Mouse (Mus musculus) intestine, embryonic 14.5 days (tissue): ENCODE data around the gene Opcml. TPM values are rescaled to one million over a fixed set of nuclear protein-coding genes. Genes with fewer than 3 reads are reported as not detected.

Experiments
- ATAC-seq: fragments of 200-750 bp; cut with Nextera tagmentation; replicated peaks from 2 replicates; pipeline ENCODE4 v1.8.0; 2017; ENCODE audit warnings: low read depth, moderate number of reproducible peaks, moderate TSS enrichment, moderate library complexity; ENCODE audit not compliant: low FRiP score, low TSS enrichment
- DNase-seq: peaks from one replicate; pipeline ENCODE4 v3.0.0-alpha.2; 2018; ENCODE audit warnings: low spot score
- H3K27ac ChIP-seq: fragments of 300-500 bp; sonication (generic); 2 replicates; pipeline ENCODE4 v1.5.1; 2014; ENCODE audit warnings: low read depth, mild to moderate bottlenecking, control low read depth
- H3K27me3 ChIP-seq: fragments of 300-500 bp; sonication (generic); replicated peaks from 2 replicates; pipeline ENCODE4 v1.6.1; 2014; ENCODE audit warnings: low read length, control low read depth; ENCODE audit not compliant: control insufficient read depth, insufficient read depth
- H3K36me3 ChIP-seq: fragments of 300-500 bp; sonication (generic); 2 replicates; pipeline ENCODE4 v1.6.1; 2014; ENCODE audit warnings: low read length, control low read depth; ENCODE audit not compliant: control insufficient read depth, insufficient read depth
- H3K4me1 ChIP-seq: fragments of 300-500 bp; sonication (generic); replicated peaks from 2 replicates; pipeline ENCODE4 v1.6.1; 2014; ENCODE audit warnings: low read length, control low read depth, mixed read lengths; ENCODE audit not compliant: control insufficient read depth, insufficient read depth
- H3K4me2 ChIP-seq: fragments of 300-500 bp; sonication (generic); 2 replicates; pipeline ENCODE4 v1.6.1; 2014; ENCODE audit warnings: low read length
- H3K4me3 ChIP-seq: fragments of 300-500 bp; sonication (generic); 2 replicates; pipeline ENCODE4 v1.5.1; 2014; ENCODE audit warnings: low read depth, low read length, control low read depth, mixed read lengths
- H3K9ac ChIP-seq: fragments of 300-500 bp; sonication (generic); 2 replicates; pipeline ENCODE4 v1.6.1; 2014; ENCODE audit warnings: mild to moderate bottlenecking, low read length
- H3K9me3 ChIP-seq: fragments of 300-500 bp; sonication (generic); 2 replicates; pipeline ENCODE4 v1.6.1; 2016; ENCODE audit warnings: low read length, control low read depth; ENCODE audit not compliant: control insufficient read depth
- WGBS: fragments of 180-500 bp; shearing (Covaris S2); extraction: QIAGEN DNeasy Blood & Tissue Kit; methylation state at CpG from one replicate; pipeline ENCODE4 v1.1.7; 2014; 5-methylcytosine and 5-hydroxymethylcytosine counted together
- polyA plus RNA-seq: library from polyadenylated mRNA; unstranded; fragments of >200 nt; fragmentation: Nextera tagmentation; extraction: Ambion mirVana; gene quantifications from 2 replicates; pipeline ENCODE4 v1.2.1, GENCODE M21; 2014

Opcml gene
- polyA plus RNA-seq, 1 experiment from 2014 or later: 4.1 TPM

- WGBS: 74% methylated on average over 10 of the region's 10 CpGs
- Histone ChIP-seq H3K9ac (no peak overlapping the region), H3K4me1 (no peaks in the 10 kb centered on the region), H3K4me2 (no peak overlapping the region), H3K4me3 (no peak overlapping the region), H3K36me3 (no peaks in the 10 kb centered on the region), H3K9me3 (no peaks in the 10 kb centered on the region), H3K27ac (no peak overlapping the region), H3K27me3 (no peaks in the 10 kb centered on the region)
- no peak for DNase-seq
- ATAC-seq: no peak
Measured at GRCm38 (mm10) chr9:28364473-28365159, 574.0 kb downstream of the Opcml start.

- no peak overlapping the region for H3K9ac ChIP-seq
- no peak overlapping the region for H3K27ac ChIP-seq
- H3K27me3 ChIP-seq: no peaks in the 10 kb centered on the region
- no peak for DNase-seq
- no peak for ATAC-seq
- WGBS: 73% methylated on average over 2 of the region's 2 CpGs
- H3K4me3 ChIP-seq: no peak overlapping the region
- H3K4me2 ChIP-seq: no peak overlapping the region
- H3K4me1 ChIP-seq: no peaks in the 10 kb centered on the region
- H3K9me3 ChIP-seq: no peaks in the 10 kb centered on the region
- no peaks in the 10 kb centered on the region for H3K36me3 ChIP-seq
Measured at GRCm38 (mm10) chr9:28365160-28365473, 574.5 kb downstream of the Opcml start.

GRCm38 (mm10) chr9:28386527-28387175 lies 596.1 kb downstream of the Opcml start:
- Histone ChIP-seq H3K27ac (no peak overlapping the region), H3K9me3 (no peaks in the 10 kb centered on the region), H3K4me2 (no peak overlapping the region), H3K4me1 (0 out of 2 replicates have a peak, but pooled peaks cover 5% of the 10 kb centered on the region), H3K36me3 (no peaks in the 10 kb centered on the region), H3K27me3 (no peaks in the 10 kb centered on the region), H3K9ac (no peak overlapping the region), H3K4me3 (no peak overlapping the region)
- ATAC-seq (no peak), DNase-seq (no peak)
- WGBS: 35% methylated on average over 5 of the region's 5 CpGs

GRCm38 (mm10) chr9:28395222-28395621 lies 604.6 kb downstream of the Opcml start:
- DNase-seq (no peak), ATAC-seq (no peak)
- WGBS: 8% methylated on average over 3 of the region's 3 CpGs
- no peaks in the 10 kb centered on the region for H3K4me1 ChIP-seq
- H3K27ac ChIP-seq: no peak overlapping the region
- no peaks in the 10 kb centered on the region for H3K9me3 ChIP-seq
- no peak overlapping the region for H3K9ac ChIP-seq
- H3K4me3 ChIP-seq: no peak overlapping the region
- no peaks in the 10 kb centered on the region for H3K36me3 ChIP-seq
- 0 out of 2 replicates have a peak, but pooled peaks cover under 1% of the 10 kb centered on the region for H3K27me3 ChIP-seq
- H3K4me2 ChIP-seq: no peak overlapping the region

- Histone ChIP-seq H3K9me3 (no peaks in the 10 kb centered on the region), H3K4me3 (no peak overlapping the region), H3K9ac (no peak overlapping the region), H3K27me3 (0 out of 2 replicates have a peak, but pooled peaks cover 5% of the 10 kb centered on the region), H3K4me2 (no peak overlapping the region), H3K4me1 (no peaks in the 10 kb centered on the region), H3K36me3 (no peaks in the 10 kb centered on the region), H3K27ac (no peak overlapping the region)
- 77% methylated on average over 3 of the region's 3 CpGs for WGBS
- ATAC-seq: no peak
- DNase-seq: no peak
Measured at GRCm38 (mm10) chr9:28395638-28396037, 605.1 kb downstream of the Opcml start.

- ATAC-seq: peak; percentile 61
- Histone ChIP-seq H3K36me3 (no peaks in the 10 kb centered on the region), H3K27me3 (peaks cover 37% of the 10 kb centered on the region), H3K4me1 (no peaks in the 10 kb centered on the region), H3K9ac (peak overlapping the region; percentile 31; the same call in 1 of the 2 replicates), H3K4me3 (peak overlapping the region; percentile 48), H3K9me3 (no peaks in the 10 kb centered on the region), H3K27ac (no peak overlapping the region), H3K4me2 (peak overlapping the region; percentile 95)
- WGBS: 2% methylated on average over 56 of the region's 56 CpGs
- DNase-seq: peak; percentile 67
Measured at GRCm38 (mm10) chr9:28402770-28403650, 612.4 kb downstream of the Opcml start.

GRCm38 (mm10) chr9:28403831-28404562 lies 613.4 kb downstream of the Opcml start:
- peaks cover 37% of the 10 kb centered on the region for H3K27me3 ChIP-seq
- DNase-seq (peak; percentile 81), ATAC-seq (peak; percentile 80)
- no peaks in the 10 kb centered on the region for H3K4me1 ChIP-seq
- H3K27ac ChIP-seq: no peak overlapping the region
- H3K4me3 ChIP-seq: peak overlapping the region; percentile 48
- H3K9me3 ChIP-seq: no peaks in the 10 kb centered on the region
- WGBS: 3% methylated on average over 30 of the region's 30 CpGs
- H3K4me2 ChIP-seq: peak overlapping the region; percentile 95
- peak overlapping the region; percentile 31 for H3K9ac ChIP-seq
- H3K36me3 ChIP-seq: no peaks in the 10 kb centered on the region

- DNase-seq: no peak
- no peaks in the 10 kb centered on the region for H3K36me3 ChIP-seq
- H3K27me3 ChIP-seq: peaks cover 37% of the 10 kb centered on the region
- H3K9me3 ChIP-seq: no peaks in the 10 kb centered on the region
- no peak overlapping the region for H3K9ac ChIP-seq
- peak overlapping the region; percentile 48 for H3K4me3 ChIP-seq
- WGBS: 69% methylated on average over 8 of the region's 8 CpGs
- H3K27ac ChIP-seq: no peak overlapping the region
- no peaks in the 10 kb centered on the region for H3K4me1 ChIP-seq
- no peak for ATAC-seq
- peak overlapping the region; percentile 95 for H3K4me2 ChIP-seq
Measured at GRCm38 (mm10) chr9:28404616-28405015, 614.0 kb downstream of the Opcml start.
